Mouse (Mus musculus) stomach, postnatal 0 days (tissue): ENCODE data around the gene Dcst1. TPM values are rescaled to one million over a fixed set of nuclear protein-coding genes. Genes with fewer than 3 reads are reported as not detected.

Source experiments
- ATAC-seq: fragments of 200-750 bp; cut with Nextera tagmentation; 2 replicates; pipeline ENCODE4 v1.8.0; 2017; ENCODE audit not compliant: low FRiP score, low TSS enrichment
- DNase-seq: peaks from one replicate; pipeline ENCODE4 v3.0.0-alpha.2; 2016; ENCODE audit warnings: low spot score
- H3K27ac ChIP-seq: fragments of 300-500 bp; sonication (generic); replicated peaks from 2 replicates; pipeline ENCODE4 v1.5.1; 2014; ENCODE audit warnings: mild to moderate bottlenecking, control low read depth
- H3K27me3 ChIP-seq: fragments of 300-500 bp; sonication (generic); 2 replicates; pipeline ENCODE4 v1.6.1; 2014; ENCODE audit warnings: low read length; ENCODE audit not compliant: control insufficient read depth, insufficient read depth
- H3K36me3 ChIP-seq: fragments of 300-500 bp; sonication (generic); 2 replicates; pipeline ENCODE4 v1.6.1; 2014; ENCODE audit warnings: low read length, mixed read lengths; ENCODE audit not compliant: control insufficient read depth, insufficient read depth
- H3K4me1 ChIP-seq: fragments of 300-500 bp; sonication (generic); replicated peaks from 2 replicates; pipeline ENCODE4 v1.6.1; 2014; ENCODE audit warnings: antibody characterized with exemption; ENCODE audit not compliant: control insufficient read depth, insufficient read depth
- H3K4me2 ChIP-seq: fragments of 300-500 bp; sonication (generic); replicated peaks from 2 replicates; pipeline ENCODE4 v1.6.1; 2014; ENCODE audit warnings: low read depth, mild to moderate bottlenecking, control low read depth, moderate library complexity
- H3K4me3 ChIP-seq: fragments of 300-500 bp; sonication (generic); 2 replicates; pipeline ENCODE4 v1.5.1; 2014; ENCODE audit warnings: low read depth, low read length, control low read depth
- H3K9ac ChIP-seq: fragments of 300-500 bp; sonication (generic); 2 replicates; pipeline ENCODE4 v1.6.1; 2014; ENCODE audit warnings: mild to moderate bottlenecking, low read length, control low read depth, mixed read lengths
- H3K9me3 ChIP-seq: fragments of 300-500 bp; sonication (generic); 2 replicates; pipeline ENCODE4 v1.6.1; 2016; ENCODE audit warnings: low read length; ENCODE audit not compliant: control insufficient read depth
- CTCF ChIP-seq: IDR thresholded peaks from 2 replicates; pipeline ENCODE4 v1.5.1; 2016; ENCODE audit warnings: antibody characterized with exemption, low read depth, mild to moderate bottlenecking, moderate library complexity
- EP300 ChIP-seq: optimal IDR thresholded peaks from 2 replicates; pipeline ENCODE3; 2016; ENCODE audit warnings: antibody characterized with exemption
- WGBS: fragments of 180-500 bp; shearing (Covaris S2); extraction: QIAGEN DNeasy Blood & Tissue Kit; methylation state at CpG from one replicate; pipeline ENCODE4 v1.1.7; 2014; 5-methylcytosine and 5-hydroxymethylcytosine counted together
- polyA plus RNA-seq: library from polyadenylated mRNA; unstranded; fragments of >200 nt; fragmentation: Nextera tagmentation; extraction: Ambion mirVana; gene quantifications from 2 replicates; pipeline ENCODE4 v1.2.1, GENCODE M21; 2015

Gene Dcst1
- polyA plus RNA-seq, 1 experiment from 2014 or later = 0.29 TPM

DNA sequence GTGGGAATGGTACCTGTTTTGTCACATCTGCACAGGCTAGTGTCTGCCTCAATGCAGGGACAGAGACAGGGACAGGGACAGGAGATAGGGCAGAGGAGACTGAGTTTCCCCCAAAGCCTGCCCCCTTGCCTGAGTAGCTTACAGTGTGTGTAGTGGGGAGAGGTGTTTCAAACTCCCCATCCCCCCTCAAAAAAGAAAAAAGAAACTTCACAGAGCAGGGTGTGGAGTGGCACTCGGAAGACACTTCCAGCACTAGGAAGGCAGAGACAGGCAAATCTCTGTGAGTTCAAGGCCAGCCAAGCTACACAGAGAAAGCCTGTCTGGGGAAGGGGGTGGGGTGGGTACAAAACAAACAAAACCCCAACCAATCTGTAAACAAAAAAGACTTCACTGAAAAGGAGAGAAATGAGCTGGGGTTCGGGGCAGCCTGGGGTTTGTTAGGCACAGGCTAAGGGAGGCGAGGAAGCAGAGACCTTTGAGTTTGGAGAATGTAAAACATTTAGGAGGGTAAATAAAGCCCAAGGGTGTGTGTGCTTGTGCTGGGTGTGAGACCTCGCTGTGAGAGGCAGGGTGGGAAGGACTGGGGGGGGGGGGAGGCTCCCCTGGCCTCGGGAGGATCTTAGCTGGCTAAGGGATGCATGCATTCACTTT, 8.7 kb upstream of the Dcst1 start:
- Histone ChIP-seq H3K27ac (no peak overlapping the region), H3K36me3 (no peaks in the 10 kb centered on the region), H3K4me3 (no peak overlapping the region), H3K9ac (no peak overlapping the region), H3K4me1 (peaks cover 4% of the 10 kb centered on the region), H3K9me3 (no peaks in the 10 kb centered on the region), H3K4me2 (no peak overlapping the region), H3K27me3 (no peaks in the 10 kb centered on the region)
- 30% methylated on average over 5 of the region's 5 CpGs for whole genome bisulfite sequencing
- no peak for DNase-seq
- no peak for ATAC-seq
- no peak for TF ChIP-seq CTCF
- no peak for TF ChIP-seq EP300

DNA sequence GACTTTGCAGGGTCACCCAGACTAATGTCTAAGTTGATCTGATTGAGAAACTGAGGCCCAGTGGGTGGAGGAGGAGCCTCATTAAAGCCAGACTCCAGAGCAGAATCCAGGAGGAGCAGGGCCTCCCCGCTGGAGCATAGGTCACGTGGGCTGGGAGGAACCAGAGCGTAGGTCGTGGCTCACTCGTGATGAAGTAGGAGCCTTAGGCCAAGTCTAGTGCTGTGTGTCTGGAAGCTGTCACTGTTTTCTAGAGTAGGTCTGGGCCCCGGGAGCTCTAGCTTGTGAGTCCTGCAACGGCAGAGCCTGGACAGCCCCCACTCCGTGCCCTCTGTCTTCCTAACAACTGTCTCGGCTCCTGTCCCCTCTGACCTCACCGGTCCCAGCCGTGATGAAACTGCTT, 2.3 kb upstream of the Dcst1 start:
- DNase-seq (peak; percentile 52), ATAC-seq (peak; percentile 22; the same call in 1 of the 2 replicates)
- no peak for TF ChIP-seq CTCF
- TF ChIP-seq EP300 = no peak
- no peak overlapping the region for H3K4me3 ChIP-seq
- no peak overlapping the region for H3K27ac ChIP-seq
- no peaks in the 10 kb centered on the region for H3K9me3 ChIP-seq
- no peak overlapping the region for H3K9ac ChIP-seq
- H3K36me3 ChIP-seq = no peaks in the 10 kb centered on the region
- H3K4me2 ChIP-seq = no peak overlapping the region
- H3K27me3 ChIP-seq = no peaks in the 10 kb centered on the region
- 53% methylated on average over 11 of the region's 11 CpGs for WGBS
- no peaks in the 10 kb centered on the region for H3K4me1 ChIP-seq

DNA sequence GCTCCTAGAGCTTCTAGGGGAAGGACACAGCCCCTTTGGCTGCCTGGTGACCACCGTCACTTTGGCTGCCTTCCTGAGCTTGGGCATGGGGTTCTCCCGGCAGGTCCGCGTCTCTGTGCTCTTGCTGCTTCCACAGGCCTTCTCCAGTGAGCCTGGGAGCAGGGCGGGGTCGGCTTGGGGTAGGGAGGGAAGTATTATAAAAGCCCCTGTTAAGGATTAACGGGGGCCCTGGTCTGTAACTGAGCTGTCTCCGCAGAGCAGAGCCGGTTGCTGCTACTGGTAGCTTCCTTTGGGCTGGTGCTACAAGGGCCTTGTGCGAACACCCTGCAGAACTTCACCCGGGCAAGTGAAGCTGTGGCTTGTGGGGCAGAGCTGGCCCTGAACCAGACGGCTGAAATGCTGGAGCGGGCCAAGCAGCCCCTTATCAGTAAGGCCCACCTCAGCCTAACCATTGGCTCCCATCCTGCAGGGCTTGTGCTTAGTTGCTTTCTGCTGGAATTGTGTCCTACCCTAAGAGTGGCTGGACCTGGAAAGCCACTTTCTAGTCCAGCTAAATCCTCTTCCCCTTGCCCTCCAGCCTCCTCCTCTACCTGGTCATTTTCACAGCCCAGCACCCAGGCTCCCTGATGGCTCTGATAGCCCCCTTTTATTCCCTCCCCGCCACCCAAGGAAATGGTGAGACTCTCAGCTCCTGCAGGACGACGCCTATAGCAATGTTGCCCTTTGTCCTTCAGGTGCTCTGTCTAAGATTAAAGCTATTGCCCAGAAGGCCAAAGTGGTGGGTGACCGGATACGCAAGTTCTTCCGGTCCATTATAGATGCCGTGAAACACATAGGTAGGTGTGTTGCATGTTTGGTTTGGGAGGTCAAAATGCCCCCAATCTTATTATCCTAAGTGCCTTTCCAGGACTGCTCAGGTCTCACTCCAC, 697 bp upstream of the Dcst1 start:
- Histone ChIP-seq H3K9ac (no peak overlapping the region), H3K27ac (no peak overlapping the region)
- 57% methylated on average over 20 of the region's 20 CpGs for WGBS

DNA sequence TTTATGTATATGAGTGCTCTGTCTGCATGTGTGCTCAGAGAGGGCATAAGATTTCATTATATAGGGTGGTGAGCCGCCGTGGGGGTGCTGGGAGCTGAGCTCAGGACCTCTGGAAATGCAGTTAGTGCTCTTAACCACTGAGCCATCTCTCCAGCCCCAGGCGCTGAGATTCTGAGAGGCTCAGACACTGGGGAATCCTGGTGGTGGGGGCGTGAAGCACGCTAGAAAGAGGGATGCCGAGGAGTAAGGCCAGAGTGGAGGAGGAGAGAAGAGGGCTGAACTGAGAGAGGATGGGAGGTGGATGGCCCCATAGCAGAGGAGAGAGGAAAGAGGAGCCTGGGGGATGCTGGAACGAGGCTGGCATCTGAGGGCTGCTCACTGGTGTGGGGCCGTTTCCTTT, 422 bp downstream of the Dcst1 start:
- Histone ChIP-seq H3K9ac (no peak overlapping the region), H3K36me3 (no peaks in the 10 kb centered on the region), H3K27me3 (no peaks in the 10 kb centered on the region), H3K27ac (no peak overlapping the region), H3K4me1 (no peaks in the 10 kb centered on the region), H3K4me3 (no peak overlapping the region), H3K4me2 (no peak overlapping the region), H3K9me3 (no peaks in the 10 kb centered on the region)
- WGBS = 77% methylated on average over 8 of the region's 8 CpGs
- ATAC-seq (no peak), DNase-seq (no peak)
- TF ChIP-seq EP300 (no peak), CTCF (no peak)

More for the DNA sequence above, 697 bp upstream of the Dcst1 start:
- Histone ChIP-seq H3K36me3 (no peaks in the 10 kb centered on the region), H3K27me3 (no peaks in the 10 kb centered on the region), H3K4me1 (no peaks in the 10 kb centered on the region), H3K4me3 (no peak overlapping the region), H3K9me3 (no peaks in the 10 kb centered on the region), H3K4me2 (no peak overlapping the region)
- ATAC-seq = peak; percentile 63
- DNase-seq = peak; percentile 35
- no peak for TF ChIP-seq EP300
- TF ChIP-seq CTCF = no peak

DNA sequence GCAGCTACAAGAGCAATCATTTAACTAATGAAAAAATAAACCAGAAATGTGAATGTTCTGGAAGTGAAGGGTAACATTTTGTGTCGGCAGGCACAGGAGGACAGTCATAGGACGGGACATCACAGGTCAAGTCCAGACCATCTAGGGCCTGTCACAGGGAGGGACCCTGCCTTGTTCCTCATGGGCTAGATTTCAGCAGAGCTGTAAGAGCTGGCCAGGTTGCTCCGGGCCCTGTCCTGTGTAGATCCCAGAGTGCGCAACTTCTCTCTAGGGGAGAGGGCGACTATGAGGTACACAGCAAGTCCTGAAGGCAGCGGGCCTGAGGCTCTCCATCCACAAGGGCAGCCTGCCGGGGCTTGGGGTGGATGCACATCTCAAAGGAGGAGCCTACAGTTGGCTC, 3.4 kb downstream of the Dcst1 start, which contains the start of gene Dcst2:
TSS of gene Dcst2 (plus strand) at position 301 of the 400 bp plus-strand sequence.
- no peaks in the 10 kb centered on the region for H3K9me3 ChIP-seq
- DNase-seq (no peak), ATAC-seq (0 out of 2 replicates have a peak, but pooled peaks have one; percentile 6)
- WGBS = 74% methylated on average over 7 of the region's 7 CpGs
- H3K27me3 ChIP-seq = no peaks in the 10 kb centered on the region
- no peak within 1 kb of the TSS for H3K4me3 ChIP-seq
- H3K4me1 ChIP-seq = no peaks in the 10 kb centered on the region
- peak within 1 kb of the TSS; percentile 40; the same call in 1 of the 2 replicates for H3K27ac ChIP-seq
- no peak within 1 kb of the TSS for H3K9ac ChIP-seq
- H3K4me2 ChIP-seq = no peak within 1 kb of the TSS
- TF ChIP-seq EP300 = no peak
- TF ChIP-seq CTCF = no peak
- no peaks in the 10 kb centered on the region for H3K36me3 ChIP-seq

DNA sequence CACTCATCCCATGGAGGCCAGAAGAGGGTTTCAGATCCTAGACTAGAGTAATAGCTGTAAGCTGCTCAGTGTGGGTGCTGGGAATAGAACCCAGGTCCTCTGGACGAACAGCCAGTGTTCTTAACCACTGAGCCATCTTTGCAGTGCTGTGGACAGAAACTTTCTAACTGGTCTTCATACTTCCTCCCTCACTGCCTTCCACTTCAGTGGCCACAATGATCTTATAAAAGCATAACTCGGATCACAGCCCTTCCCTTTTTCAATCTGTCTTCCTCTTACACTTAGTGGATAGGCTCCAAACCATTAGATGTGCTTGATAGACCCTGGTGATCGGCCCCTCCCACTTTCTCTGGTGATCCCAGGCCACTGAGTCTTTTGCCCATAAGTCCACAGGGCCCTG, 4.8 kb downstream of the Dcst1 start:
- Histone ChIP-seq H3K36me3 (no peaks in the 10 kb centered on the region), H3K27me3 (no peaks in the 10 kb centered on the region), H3K4me1 (no peaks in the 10 kb centered on the region), H3K9me3 (no peaks in the 10 kb centered on the region), H3K27ac (no peak overlapping the region), H3K4me2 (no peak overlapping the region), H3K4me3 (no peak overlapping the region), H3K9ac (no peak overlapping the region)
- TF ChIP-seq EP300 = no peak
- TF ChIP-seq CTCF = no peak
- ATAC-seq (no peak), DNase-seq (no peak)
- WGBS = 73% methylated on average over 3 of the region's 3 CpGs
